Mouse (Mus musculus) olfactory bulb, adult 2 months (tissue): ENCODE data around the gene Pbxip1. TPM values are rescaled to one million over a fixed set of nuclear protein-coding genes. Genes with fewer than 3 reads are reported as not detected.

Experiments used
- H3K27ac ChIP-seq: fragments of 200-500 bp; 2 replicates; pipeline ENCODE4 v1.5.1; 2012; ENCODE audit warnings: low read depth, low read length; ENCODE audit not compliant: insufficient read depth
- H3K4me1 ChIP-seq: fragments of 200-500 bp; 2 replicates; pipeline ENCODE4 v1.6.1; 2012; ENCODE audit warnings: low read length; ENCODE audit not compliant: control insufficient read depth, insufficient read depth
- H3K4me3 ChIP-seq: fragments of 200-500 bp; 2 replicates; pipeline ENCODE4 v1.5.1; 2012; ENCODE audit warnings: mild to moderate bottlenecking, low read depth, low read length, moderate library complexity; ENCODE audit not compliant: insufficient read depth
- CTCF ChIP-seq: fragments of 200-500 bp; IDR thresholded peaks from 2 replicates; pipeline ENCODE4 v1.5.1; 2012; ENCODE audit warnings: low read depth, mild to moderate bottlenecking, low read length, moderate library complexity; ENCODE audit not compliant: insufficient read depth
- POLR2A ChIP-seq: fragments of 200-500 bp; IDR thresholded peaks from 2 replicates; pipeline ENCODE4 v1.6.1; 2012; ENCODE audit warnings: mild to moderate bottlenecking, low read depth, low read length, moderate library complexity; ENCODE audit not compliant: insufficient read depth
- WGBS: fragments of 180-500 bp; shearing (Covaris S2); methylation state at CpG from one replicate; pipeline ENCODE4 v1.1.7; 2018; 5-methylcytosine and 5-hydroxymethylcytosine counted together
- polyA plus RNA-seq: library from polyadenylated mRNA; stranded (reverse); fragments of >200 nt; gene quantifications from 2 replicates; pipeline ENCODE4 v1.2.4, GENCODE M21; 2012; ENCODE audit warnings: low replicate concordance; ENCODE audit not compliant: missing spikeins, insufficient read depth, insufficient read length

Gene Pbxip1
- polyA plus RNA-seq, 1 experiment, result not detected

- H3K4me3 ChIP-seq, result peak overlapping the region; percentile 61; the same call in 1 of the 2 replicates
- TF ChIP-seq POLR2A (no peak), CTCF (no peak)
- H3K27ac ChIP-seq, result 0 out of 2 replicates have a peak overlapping the region, but pooled peaks have one; percentile 68
- WGBS, result 10% methylated on average over 9 of the region's 9 CpGs
- peaks cover 17% of the 10 kb centered on the region for H3K4me1 ChIP-seq
Observed at GRCm38 (mm10) chr3:89419571-89419970, 16.9 kb upstream of the Pbxip1 start.

DNA sequence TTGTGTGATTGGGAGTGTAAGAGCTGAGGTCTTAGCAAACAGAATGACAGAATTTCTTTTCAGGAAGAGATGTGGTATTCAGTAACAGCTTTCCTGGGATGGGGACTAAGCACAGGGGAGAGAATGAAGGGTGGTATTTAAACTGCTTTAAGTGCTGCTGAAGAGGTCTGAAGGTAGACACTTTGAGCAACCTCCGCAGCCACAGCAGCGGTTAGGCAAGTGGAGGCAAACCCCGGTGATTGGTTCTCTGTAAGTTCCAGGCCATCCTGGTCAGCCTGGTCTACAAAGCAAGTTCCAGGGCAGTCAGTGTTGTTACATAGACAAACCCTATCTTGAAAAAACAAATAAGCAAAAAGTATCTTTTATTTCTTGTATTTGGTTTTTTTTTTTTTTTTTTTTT, 16.5 kb upstream of the Pbxip1 start:
- 50% methylated on average over 3 of the region's 3 CpGs for WGBS
- Histone ChIP-seq H3K4me3 (no peak overlapping the region), H3K4me1 (peaks cover 17% of the 10 kb centered on the region), H3K27ac (no peak overlapping the region)
- TF ChIP-seq CTCF, result no peak
- no peak for TF ChIP-seq POLR2A

- 78% methylated on average over 2 of the region's 2 CpGs for whole genome bisulfite sequencing
- H3K4me3 ChIP-seq, result no peak overlapping the region
- peaks cover 17% of the 10 kb centered on the region for H3K4me1 ChIP-seq
- no peak overlapping the region for H3K27ac ChIP-seq
- no peak for TF ChIP-seq CTCF
- TF ChIP-seq POLR2A, result no peak
Observed at GRCm38 (mm10) chr3:89420421-89420820, 16.1 kb upstream of the Pbxip1 start.

DNA sequence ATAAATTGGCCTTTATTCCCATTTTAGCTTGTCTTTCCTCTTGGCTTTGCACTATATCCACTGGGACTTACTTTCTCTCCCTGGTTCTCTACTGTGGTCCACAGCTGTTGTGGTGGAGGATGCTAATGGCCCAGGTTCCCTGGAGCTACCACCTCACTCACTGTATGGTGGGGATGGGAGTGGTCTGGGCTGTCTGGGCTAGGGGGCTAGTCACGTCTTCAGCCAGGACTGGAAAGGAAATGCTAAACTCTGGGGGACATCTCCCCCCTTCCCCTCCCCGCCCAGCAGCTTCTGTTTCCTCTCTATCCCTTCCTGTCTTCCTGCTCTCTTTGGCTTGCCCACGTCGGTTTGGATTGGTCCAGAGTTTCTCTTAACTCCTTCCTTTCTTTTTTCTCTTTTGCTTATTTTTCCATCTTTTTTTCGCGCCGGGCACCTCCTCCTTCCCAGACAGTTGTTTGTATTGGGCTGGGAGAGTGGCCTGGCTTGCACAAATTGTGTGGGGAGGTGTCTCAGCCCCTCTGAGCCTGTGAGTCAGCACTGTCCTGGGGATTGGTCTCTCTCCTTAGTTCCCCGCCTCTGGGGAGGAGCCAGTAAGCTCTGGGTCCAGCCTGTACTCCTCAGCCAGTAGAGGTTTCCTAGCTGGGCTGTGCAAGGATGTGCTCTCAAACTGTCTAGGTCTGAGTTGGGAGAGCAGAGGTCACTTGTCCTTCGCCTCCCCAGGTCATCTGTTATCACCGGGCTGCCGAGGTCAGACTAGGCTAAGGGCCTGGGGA, 15.3 kb upstream of the Pbxip1 start:
- TF ChIP-seq POLR2A (no peak), CTCF (no peak)
- H3K27ac ChIP-seq, result no peak overlapping the region
- H3K4me3 ChIP-seq, result peak overlapping the region; percentile 39
- H3K4me1 ChIP-seq, result peaks cover 17% of the 10 kb centered on the region
- 9% methylated on average over 11 of the region's 11 CpGs for WGBS

GRCm38 (mm10) chr3:89421810-89422473, 14.6 kb upstream of the Pbxip1 start:
- Histone ChIP-seq H3K27ac (no peak overlapping the region), H3K4me1 (peaks cover 17% of the 10 kb centered on the region), H3K4me3 (peak overlapping the region; percentile 39)
- WGBS, result 19% methylated on average over 22 of the region's 22 CpGs
- TF ChIP-seq CTCF (no peak), POLR2A (no peak)

GRCm38 (mm10) chr3:89422556-89423205, 13.8 kb upstream of the Pbxip1 start:
- WGBS, result 78% methylated on average over 6 of the region's 6 CpGs
- no peak for TF ChIP-seq CTCF
- no peak for TF ChIP-seq POLR2A
- H3K4me3 ChIP-seq, result no peak overlapping the region
- H3K4me1 ChIP-seq, result peaks cover 17% of the 10 kb centered on the region
- no peak overlapping the region for H3K27ac ChIP-seq

DNA sequence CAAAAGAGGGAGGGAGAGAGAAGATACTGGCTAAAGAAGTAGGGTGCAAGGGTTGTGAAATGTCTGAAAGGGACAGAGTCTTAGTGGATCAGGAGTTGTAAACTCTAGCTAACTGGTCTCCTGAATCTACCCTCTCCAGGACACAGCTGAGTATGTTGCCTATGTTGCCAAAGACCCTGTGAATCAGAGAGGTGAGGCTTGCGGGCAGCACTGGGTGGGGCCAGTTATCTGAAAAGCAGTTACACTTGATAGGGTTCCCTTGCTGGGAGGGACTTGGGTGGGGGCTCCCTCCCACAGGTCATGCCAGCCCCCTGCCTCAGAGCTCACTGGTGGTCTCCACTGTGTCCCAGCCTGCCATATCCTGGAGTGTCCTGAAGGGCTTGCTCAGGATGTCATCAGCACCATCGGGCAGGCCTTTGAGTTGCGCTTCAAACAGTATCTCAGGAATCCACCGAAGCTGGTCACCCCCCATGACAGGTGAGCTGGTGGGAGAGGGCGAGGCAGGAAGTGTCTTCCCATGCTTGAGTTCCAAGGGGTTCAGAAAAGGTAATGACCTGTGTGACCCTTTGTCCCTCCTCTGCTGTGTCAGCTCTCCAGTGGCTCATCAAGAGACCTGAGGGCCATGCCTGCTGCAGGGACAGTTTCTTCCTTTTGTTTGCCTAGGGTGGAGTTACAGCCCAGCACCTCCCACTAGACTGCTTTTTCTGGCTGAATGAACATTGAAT, 11.9 kb upstream of the Pbxip1 start:
- Histone ChIP-seq H3K4me1 (peaks cover 13% of the 10 kb centered on the region), H3K4me3 (no peak overlapping the region), H3K27ac (no peak overlapping the region)
- TF ChIP-seq CTCF (no peak), POLR2A (no peak)
- WGBS, result 88% methylated on average over 5 of the region's 5 CpGs

DNA sequence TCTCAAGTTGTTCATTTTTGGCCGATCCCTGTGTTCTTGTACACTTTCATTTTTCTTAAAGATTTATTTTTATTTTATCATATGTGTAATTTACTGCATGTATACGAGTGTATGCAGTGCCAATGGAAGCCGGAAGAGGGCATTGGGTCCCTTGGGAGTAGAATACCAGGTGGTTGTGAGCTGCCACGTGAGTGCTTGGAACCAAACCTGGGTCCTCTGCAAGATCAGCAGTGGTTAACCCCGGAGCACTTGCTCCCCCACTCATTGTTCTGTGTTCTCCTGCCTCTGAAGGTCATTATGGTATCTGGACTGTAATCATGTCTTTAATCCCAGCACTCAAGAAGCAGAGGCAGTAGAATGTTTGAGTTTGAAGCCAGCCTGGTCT, 11.4 kb upstream of the Pbxip1 start:
- no peak overlapping the region for H3K27ac ChIP-seq
- TF ChIP-seq POLR2A, result no peak
- no peak for TF ChIP-seq CTCF
- H3K4me3 ChIP-seq, result no peak overlapping the region
- WGBS, result 89% methylated on average over 5 of the region's 5 CpGs
- H3K4me1 ChIP-seq, result peaks cover 13% of the 10 kb centered on the region
